Mouse (Mus musculus) spleen, adult 18-20 months (tissue): ENCODE results near the gene Agmat.
"Not testable (repeated sequence)": the region's sequence is repeated elsewhere in the genome, so short reads cannot be mapped to it uniquely, and the experiment has no call there.

Experiments
- DNase-seq, 2 experiments: peaks; one replicate each; pipeline ENCODE4 v3.0.0; 2022; ENCODE audit warnings: mixed read lengths in 2 of 2

Agmat gene

DNA sequence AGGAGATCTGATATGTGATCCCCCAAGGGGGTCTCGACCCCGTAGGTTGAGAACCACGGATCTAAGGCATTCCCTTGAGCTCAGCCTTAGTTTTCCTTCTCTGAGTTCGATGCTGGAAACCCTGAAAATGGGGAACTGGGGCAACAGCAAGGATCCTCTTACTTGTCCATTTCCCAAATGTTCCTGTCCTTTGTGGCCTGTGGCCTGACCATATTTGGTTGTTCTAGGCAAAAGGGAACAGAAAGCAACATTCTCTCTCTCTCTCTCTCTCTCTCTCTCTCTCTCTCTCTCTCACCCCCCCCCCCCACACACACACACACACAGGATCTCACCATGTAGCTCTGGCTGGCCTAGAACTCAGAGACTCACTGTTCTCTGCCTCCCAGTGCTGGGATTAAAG is 9.6 kb upstream of the Agmat start:
- no peak for DNase-seq

DNA sequence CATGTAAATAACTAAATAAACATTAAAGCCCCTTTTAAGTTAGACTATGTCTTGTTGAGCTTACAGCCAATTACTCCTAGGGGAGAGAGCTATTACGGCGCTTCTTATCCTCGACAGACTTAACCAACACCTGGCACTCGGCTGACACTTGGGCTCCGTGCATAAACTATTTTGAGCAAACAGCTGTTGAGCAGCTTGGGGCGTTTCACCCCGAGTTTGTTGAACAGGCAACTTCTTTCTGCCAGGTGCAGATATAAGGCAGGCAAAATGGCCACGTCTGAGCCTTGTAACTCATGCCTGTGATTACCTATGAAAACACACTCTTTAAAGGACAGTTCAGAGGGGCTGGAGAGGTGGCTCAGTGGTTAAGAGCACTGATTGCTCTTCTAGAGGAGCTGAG is 8.5 kb upstream of the Agmat start:
- DNase-seq = no peak

DNA sequence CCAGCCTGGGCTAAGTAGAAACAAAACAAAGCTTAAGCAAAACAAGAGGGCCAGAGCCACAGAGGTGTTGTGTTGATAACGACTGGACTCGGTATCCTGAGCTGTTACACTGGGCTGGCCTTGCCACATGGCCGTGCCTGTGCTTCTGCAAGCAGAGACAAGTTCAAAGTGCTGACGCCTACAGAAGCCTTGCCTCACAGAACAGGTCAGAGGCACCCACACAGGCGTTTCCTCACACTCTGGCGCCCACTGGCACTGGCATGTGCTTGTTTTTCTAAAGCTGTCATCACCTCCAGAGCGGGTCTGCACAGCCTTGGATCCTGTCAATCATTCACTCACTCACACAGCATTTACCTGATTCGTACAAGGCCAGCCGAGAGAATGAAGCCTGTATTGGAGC is 4.6 kb upstream of the Agmat start:
- DNase-seq = no peak

DNA sequence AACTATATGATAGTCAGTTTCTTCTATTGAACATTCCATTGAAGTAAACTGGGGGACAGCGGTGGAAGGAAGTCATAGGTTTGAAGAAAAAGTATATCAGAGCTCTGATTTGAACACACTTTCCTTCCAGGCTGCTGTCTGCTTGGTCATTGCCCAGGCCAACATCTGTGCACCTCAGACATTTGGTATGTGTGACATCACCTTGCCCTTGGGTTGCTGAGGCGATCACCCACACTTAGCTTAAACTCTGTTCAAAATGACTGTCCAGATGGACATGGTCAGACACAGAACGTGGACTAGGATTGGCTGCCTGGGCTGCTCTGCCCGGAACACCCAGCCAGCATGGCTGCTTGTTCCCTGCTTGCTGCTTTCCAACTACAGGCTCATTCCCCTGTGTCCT is 4.1 kb upstream of the Agmat start:
- DNase-seq = no peak

DNA sequence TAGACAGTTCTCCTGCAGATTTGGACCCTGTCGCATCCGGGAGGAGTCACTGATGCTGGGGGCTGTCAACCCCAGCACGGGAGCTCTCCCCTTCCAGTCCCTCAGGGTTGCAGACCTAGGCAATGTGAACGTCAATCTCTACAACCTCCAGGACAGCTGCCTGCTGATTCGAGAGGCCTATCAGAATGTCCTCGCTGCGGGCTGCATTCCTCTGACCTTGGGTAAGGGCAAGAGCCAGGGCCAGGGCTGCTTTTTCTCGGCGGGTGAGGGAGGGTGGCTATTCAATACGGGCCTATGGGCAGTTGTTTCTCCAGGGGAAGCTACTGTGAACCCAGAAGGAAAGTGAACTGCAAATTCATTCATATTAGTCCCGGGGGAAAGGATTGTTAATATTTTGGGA is 3.1 kb downstream of the Agmat start:
- no peak for DNase-seq

DNA sequence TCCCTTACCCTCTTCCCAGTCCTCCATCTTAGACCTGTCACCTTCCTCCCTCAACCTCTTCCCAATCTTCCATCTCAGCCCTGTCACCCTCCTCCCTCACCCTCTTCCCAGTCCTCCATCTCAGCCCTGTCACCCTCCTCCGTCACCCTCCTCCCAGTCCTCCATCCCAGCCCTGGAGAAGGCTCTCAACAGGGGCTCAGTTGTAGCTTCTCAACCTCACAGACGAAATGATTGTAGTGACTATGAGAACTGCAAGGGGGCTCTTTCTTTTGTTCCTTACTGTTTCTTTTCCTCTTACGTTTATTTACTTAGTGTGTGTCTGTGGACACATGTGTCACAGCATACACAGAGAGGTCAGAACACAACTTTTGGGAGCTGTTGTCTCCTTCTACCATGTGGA is 4.4 kb downstream of the Agmat start:
- no peak for DNase-seq

DNA sequence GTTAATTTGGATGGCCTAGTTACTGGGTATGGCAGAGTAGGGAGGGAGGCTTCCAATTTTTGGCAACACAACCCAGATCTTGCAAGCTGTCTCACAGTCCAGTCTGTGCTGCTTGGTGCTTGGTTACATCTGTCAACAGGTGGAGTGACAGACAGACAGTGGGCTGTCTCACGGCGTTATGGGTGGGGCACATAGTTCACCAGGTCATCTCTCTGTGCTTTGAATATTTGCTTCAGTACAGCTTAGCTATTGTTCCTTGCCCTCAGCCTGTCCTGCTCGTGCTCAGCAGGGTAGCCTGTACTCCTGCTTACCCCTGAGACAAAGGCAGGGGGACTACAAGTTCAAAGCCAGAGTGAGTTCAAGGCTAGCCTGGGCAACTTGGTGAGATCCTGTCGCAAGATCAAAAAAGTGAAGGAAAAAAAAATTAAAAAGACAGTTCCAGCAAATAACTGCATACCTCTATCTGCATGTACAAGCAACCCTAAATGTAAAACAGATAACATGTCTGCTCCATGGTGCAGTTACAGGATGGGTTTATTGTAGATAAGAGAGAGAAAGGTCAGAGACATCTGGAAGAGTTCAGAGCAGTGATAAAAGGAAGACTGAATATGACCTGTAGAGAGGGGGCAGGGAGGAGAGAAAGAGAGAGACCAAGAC is 5.1 kb downstream of the Agmat start:
- DNase-seq = no peak

DNA sequence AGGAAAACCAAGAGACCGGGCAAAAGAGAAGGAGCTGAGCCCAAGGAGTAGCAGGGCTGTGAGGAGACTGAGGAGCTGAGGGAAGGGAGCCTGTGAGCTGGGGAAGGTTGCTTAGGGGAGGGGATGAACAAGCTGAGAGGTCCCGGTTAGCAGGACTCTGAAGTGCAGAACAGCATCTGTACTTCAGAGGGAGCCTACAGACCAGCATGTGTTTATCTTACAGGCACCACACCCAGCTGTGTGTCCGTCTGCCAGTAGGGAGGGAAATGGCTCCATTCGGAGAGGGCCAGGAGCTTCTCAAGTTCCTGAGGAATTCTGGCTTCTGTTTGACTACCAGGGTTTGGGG is 5.6 kb downstream of the Agmat start:
- no peak for DNase-seq

DNA sequence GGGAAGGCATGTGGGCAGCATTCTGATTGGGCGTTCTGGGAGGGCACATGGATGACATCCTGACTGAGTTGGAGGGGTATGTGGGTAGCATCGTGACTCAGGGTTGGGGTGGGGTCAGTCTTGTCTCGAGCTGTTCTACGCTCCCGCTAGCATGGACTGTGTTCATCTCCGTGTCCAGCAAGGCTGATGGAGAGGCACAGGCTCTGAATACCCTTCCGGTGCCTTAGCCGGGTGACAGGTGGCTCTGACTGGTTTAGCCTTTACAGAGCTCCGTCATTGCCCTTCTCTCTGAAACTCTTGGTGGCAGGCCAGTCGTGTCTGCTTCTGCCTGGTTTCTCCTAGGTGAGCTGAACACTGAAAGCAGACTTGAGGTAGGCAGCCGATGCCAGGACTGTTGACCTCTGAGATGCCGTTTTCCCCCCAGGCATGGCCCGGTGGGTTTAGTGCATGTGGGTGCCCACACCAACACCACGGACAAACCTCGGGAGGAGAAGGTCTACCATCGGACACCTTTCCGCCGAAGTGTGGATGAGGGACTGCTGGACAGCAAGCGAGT is 9.0 kb downstream of the Agmat start:
- no peak for DNase-seq

DNA sequence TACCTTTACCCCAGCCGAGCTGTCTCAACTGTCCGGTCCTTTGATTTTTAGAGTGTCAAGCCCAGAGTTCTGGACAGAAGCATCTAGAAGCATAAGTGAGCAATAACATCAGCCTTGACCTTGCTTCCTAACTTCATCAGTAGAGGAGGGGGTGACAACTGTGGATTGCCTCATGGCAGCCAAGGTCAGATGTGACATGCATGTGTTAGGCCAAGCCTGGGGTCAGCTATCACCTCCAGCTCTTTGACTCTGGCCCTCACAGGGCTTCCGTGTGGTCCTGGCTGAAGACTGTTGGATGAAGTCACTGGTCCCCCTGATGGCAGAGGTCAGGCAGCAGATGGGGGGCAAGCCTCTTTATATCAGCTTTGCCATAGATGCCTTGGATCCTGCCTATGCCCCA is 10.7 kb downstream of the Agmat start:
- DNase-seq = no peak

DNA sequence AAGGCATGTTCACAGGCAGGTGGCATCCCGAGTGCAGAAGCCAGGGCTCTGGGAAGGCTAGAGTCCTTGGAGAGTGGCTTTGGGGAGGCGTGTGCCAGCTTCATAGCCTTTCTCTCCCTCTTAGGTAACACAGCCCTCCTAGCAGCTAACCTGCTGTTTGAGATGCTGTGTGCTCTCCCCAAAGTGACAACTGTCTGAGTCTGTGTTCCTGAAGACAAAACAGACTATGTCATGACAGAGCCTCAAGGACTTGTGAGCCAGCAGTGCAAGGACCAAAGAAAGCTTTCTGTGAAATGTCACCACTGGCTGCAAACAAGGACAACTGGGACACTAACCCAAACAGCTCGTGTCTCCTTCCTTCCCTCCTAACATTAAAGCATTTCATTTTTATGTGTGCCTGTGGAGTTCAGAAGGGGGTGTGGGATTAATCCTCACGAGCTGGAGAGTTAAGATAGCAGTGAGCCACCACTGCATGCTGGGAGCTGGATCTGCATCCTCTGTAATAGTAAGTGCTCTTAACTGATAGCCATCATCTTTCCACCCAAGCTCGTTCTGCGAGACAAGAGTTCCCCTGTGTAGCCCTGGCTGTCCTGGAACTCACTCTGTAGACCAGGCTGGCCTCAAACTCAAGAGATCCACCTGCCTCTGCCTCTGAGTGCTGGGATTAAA is 12.5 kb downstream of the Agmat start:
- DNase-seq = no peak

DNA sequence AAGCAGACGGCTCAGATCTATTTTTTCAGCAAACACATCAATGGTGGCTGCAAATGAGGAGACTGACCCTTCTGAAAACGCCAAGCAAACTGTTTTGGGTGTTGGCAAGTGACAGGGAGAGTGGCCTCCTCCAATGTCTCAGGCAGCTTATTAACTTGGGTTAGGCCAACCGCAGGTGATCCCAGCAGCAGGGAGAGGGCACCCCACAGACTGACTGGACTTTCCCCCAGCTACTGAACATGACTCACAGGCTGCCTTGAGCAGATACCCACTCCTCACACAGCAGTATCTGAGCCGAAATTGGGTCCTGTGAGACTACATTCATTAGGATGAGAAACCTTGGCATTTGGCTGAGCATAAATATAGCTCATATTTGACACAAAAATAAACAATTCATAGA is 14.5 kb downstream of the Agmat start:
- DNase-seq = no peak

DNA sequence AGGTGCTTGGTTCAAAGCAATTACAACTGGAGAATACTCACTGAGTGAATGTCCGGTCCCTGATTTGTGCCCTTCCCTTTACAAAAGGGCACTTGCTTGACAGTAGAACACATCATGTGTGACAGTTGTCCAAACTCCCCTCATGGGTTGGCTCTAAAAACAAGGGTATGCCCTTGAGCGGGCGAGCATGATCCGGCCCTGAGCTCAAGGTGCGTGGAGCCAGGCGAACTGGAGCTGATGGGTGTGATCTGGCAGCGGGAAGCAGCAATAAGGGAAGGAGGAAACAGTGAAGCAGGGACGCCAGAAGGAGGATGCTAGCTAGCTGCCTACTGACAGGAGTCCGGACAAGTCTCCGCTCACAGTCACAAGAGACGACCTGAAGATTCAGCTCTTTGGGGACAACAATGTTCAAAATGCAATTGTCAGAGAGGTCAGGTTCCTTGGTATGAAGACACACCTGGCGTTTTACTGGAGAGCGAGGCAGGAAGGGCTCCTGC is 15.7 kb downstream of the Agmat start:
- DNase-seq = no peak

DNA sequence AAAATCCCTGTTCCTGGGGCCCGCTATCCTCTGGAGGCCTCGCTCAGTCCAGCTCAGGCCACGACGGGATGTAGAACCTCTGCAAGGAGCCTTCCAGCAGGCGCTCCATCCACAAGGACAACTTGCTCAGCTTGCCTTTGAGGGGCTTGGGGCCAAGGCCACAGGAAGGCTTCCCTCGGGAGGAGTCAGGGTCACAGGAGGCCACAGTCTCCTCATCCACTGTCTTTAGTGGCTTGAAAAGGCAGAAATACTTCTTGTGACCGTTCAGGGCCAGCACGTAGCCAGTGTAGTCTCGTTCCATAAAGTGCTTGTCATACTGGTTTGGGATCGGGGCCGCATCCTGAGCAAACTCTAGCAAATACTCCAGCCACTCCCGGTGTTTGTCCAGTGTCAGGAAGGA is 17.0 kb downstream of the Agmat start:
- no peak for DNase-seq

DNA sequence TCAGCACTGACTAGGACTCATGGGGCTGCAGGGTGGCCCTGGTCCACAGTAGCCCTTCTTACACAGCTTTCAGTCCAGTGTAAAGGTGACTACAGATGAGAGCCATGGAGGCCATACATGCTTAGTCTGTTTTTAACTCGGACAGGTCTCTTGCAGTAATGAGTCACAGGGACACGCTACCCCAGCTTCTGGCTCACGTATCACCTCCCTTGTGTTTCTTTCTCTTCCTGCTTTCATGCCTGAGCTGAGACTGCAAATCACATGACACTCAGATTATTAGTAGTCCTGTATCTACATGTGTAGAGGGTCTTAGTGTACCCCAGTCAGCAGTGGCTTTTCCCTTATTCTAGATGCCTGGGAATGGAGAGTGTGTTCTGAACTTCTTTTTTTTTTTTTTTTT is 18.5 kb downstream of the Agmat start:
- no peak for DNase-seq

DNA sequence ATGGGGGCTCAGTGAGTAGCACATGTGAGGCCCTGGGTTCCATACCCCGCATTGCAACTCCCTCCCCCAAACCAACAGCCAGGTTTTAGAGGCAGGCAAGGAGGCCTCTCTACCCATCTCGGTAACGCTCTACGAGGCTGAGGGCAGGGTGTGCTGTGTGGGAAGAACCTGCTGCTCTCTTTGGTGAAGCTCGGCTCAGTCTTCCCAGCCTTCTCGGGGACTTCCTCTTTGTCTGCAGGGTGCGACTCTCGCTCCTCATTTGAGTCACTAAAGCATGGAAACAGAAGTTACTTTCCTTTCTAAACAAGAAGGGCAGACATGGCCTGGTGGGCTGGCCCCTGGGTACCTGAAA is 19.8 kb downstream of the Agmat start:
- peak; percentile 27 for DNase-seq

DNA sequence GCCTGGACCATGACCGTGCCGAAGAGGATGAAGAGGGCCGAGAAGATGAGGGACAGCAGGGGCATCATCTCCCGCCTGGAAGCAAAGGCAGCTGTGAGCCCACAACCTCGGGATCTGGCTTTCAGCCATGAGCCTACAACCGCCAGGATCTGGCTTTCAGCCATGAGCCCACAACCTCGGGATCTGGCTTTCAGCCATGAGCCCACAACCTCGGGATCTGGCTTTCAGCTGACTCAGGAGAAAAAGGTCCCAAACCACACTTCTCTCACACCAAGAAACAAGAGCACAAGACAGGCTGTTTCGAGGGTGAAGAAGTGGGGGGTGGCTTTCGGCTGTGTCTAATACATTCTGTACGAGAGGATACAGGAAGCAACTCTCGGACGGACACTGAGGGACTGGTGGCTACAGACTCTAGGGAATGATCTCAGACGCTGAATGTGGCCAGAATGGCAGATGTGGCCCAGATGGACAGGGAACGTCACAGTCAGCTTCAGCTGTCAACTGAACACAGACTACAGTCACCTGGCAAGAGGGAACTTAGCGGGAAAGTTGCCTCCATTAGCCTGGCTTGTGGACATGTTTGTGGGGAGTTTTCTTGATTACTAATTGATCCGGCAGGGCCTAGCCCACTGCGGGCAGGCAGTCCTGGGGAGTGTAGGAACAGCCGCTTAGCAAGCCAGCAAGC is 20.3 kb downstream of the Agmat start:
- no peak for DNase-seq

DNA sequence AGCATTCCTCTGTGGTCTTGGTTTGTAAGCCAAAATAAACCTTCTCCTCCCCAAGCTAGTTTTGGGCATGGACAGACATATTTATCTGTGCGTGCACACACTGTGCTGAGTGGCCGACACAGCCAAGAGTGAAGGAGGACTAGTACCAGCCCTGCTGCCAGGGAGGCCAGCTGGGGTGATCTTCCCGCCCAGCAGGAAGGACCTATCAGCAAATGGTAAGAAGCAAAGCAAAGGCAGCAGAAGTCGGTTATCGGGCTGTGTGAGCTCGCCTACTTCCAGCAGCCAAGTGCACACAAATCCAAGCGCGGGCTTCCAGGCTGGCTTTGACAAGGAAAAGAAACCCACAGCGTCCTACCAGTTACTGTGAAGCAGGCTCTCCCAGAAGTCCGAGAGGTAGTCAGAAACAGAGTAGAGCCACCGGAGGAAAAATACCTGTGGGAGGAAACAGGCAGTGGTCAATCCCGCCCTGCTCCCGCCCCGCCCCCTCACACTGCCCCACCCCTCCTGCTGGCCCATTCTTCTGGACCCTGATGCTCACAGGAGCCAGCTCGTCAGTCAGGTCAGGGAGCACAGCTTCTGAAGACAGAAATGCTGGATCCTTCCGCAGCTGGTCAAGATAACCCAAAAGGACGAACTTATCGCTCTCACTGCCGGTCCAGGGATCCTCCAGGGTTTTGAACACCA is 21.0 kb downstream of the Agmat start:
- no peak for DNase-seq

DNA sequence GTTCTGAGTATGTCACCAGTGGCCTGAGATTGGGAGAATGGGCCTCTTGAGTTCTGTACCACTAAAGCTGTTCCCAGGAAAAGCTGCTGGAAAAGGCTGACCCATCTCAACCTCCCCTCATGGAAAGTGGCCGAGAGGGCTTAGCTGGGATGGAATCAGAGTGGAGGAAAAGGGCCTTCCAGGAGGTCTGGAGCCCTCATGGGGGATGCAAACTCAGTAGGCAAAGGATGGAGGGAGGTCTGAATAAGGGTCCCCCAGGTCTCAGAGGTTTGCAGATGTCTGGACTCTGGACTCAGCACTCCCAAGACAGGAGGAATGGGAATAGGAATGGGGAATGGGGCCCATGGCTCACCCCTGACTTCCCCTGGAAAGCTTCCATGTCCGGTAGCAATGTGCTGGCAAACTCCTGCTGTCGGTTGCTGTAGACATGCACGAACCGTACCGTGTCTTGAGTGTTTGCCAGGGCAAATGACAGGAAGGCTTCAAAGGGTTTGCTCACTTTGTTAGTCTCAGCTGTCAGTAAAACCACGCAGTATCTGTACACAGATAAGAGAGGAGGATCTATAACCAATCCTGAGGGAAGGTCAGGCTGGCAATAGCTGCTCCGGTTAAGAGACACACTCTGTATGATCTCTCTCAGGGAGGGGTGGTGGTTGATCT is 23.2 kb downstream of the Agmat start:
- DNase-seq = no peak

DNA sequence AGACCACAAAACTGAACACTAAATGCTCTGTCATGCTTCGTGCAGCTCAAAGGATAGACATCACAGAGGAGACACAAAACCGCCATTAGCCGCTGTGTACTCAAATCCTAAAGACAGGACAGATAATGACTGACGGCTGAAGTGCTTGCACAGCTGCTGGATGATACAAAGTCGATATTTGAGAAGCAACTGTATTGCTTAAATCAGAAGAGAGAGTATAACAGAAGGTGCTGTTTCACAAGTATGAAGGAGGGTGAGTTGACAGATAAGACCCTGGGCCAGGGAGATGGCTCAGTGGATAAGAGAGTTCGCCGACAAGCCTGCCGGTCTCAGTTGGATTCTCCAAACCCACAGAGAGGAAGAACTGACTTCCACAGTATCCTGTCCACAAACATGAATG is 25.4 kb downstream of the Agmat start:
- DNase-seq = no peak

DNA sequence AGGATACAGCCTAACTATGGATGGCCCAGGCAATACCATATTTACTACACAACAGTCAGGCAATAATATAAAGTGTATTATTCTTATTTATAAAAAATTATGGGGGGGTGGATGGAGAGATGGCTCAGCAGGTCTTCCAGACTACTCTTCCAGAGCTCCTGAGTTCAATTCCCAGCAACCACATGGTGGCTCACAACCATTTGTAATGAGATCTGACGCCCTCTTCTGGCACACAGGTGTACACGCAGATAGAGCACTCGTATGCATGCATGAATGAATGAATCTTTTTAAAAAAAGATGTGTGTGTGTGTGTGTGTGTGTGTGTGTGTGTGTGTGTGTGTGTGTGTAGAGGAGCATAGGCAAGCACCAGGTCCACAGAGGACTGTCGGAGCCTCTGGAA is 26.5 kb downstream of the Agmat start:
- DNase-seq = not testable (repeated sequence)

DNA sequence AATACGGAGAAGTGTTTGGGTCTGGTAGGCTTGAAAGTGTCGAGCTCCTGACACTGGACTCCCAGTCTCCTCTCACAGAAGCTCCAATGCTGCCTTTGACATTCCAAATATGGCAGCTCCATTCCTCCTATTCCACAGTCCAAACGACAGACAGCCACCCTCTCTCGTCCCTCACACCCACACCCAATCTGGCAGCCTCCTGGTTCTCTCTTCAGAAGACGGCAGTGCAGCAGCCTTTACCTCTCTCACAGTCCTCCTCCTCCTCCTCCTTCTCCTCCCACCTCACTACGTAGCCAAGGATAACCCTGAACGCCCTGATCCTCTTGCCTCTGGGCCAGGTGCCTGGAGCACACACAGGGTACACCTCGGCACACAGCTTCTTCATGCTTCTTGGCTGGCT is 33.4 kb downstream of the Agmat start:
- no peak for DNase-seq
